18 mouse cellular contexts compared by ENCODE assay signal in the genomic region with DNA sequence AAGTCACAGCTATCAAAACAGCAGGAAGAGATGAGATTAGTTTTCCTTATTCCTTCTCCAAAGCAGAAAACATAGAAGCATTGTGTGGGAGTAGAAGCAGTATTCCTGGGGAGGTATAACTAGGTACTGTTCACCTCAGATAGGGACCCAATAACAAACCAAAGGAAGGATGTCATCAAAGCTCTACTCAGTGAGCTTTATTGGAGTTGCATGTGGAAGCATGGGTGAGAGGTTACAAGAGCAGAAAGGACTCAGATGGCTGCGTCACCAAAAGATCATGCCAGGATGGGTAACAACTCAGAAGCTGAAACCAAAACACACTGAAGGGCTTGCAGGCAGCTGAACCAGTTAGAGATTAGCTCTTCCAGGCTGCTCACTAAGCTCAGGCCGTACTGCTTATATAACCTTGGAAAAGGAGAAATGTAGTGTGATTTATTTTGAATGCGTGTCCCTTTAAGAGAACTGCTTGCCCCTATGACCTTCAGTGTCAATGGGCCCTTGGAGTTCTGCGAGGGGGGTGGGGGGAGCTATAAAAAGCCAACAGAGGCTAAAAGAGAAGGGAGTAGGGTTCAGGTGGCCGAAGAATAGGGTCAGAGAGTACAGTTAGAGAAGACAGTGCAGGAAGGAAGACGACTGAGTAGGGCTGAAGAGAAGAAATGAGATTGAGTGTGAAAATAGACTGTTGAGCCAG. TPM values are rescaled to one million over a fixed set of nuclear protein-coding genes. Genes with fewer than 3 reads are reported as not detected.
DNase-seq lines count a peak whose midpoint lies in the region; ATAC-seq and TF ChIP-seq lines count a peak whose summit lies in the region.
"Had no signal": no experiment of that assay in that cellular context is flagged by ENCODE, and none has a peak within 500 bp of the region (broad histone marks: within the 10 kb centered on the region; RNA-seq: fewer than 3 reads in every experiment).

No protein-coding gene starts in this region.

- intact Hi-C loops in heart, postnatal 14 days (cut with DNase I): no loop called here

- peak overlapping the region; percentile 28; the same call in 1 of the 2 replicates for H3K27ac ChIP-seq in kidney, postnatal 0 days
- H3K27ac ChIP-seq in ES-Bruce4 (ENCODE audit: insufficient read depth, low read length): peak overlapping the region; percentile 41
- peak overlapping the region; percentile 83 for H3K27ac ChIP-seq in heart, embryonic 15.5 days
- H3K27ac ChIP-seq: forebrain, embryonic 12.5 days; liver, embryonic 14.5 days; macrophage; midbrain, embryonic 13.5 days; stomach, postnatal 0 days had no signal

- no peak for TF ChIP-seq EP300 in ES-Bruce4 (IDR thresholded peaks at IDR 0.05; ENCODE audit: insufficient read depth, low read depth, low read length)

- H3K27me3 ChIP-seq in kidney, postnatal 0 days (ENCODE audit: insufficient read depth, low read length): no peaks in the 10 kb centered on the region
- no peaks in the 10 kb centered on the region for H3K27me3 ChIP-seq in ES-Bruce4 (ENCODE audit: control insufficient read depth, insufficient read depth, low read length, poor library complexity, severe bottlenecking)
- no peaks in the 10 kb centered on the region for H3K27me3 ChIP-seq in heart, embryonic 15.5 days
- H3K27me3 ChIP-seq: forebrain, embryonic 12.5 days; midbrain, embryonic 13.5 days had no signal

- peak; percentile 87 for DNase-seq in heart, adult 11 months
- no peak for DNase-seq in heart, postnatal 14 days
- no peak for DNase-seq in kidney, postnatal 0 days (ENCODE audit: low spot score)
- no peak for DNase-seq in kidney, postnatal 14 days
- DNase-seq in urinary bladder, adult 18-20 months (ENCODE audit: low spot score in 2 of 2): no peak
- DNase-seq: adrenal gland, adult 8-10 months; cerebellum, adult 9-10 months; kidney, postnatal 25 days; right cerebral cortex, adult 18-20 months; spleen, adult 18-20 months; thymus, postnatal 4 days had no signal

- no peak overlapping the region for H3K4me2 ChIP-seq in kidney, postnatal 0 days (ENCODE audit: low read length)
- peak overlapping the region; percentile 23; the same call in 1 of the 2 replicates for H3K4me2 ChIP-seq in heart, embryonic 15.5 days
- H3K4me2 ChIP-seq: forebrain, embryonic 12.5 days; midbrain, embryonic 13.5 days had no signal

- no peak for ATAC-seq in kidney, postnatal 0 days (replicated peaks; ENCODE audit: low FRiP score, low read depth)
- no peak for ATAC-seq in heart, embryonic 15.5 days (replicated peaks; ENCODE audit: insufficient number of reproducible peaks, insufficient read depth, low FRiP score, low read depth)
- ATAC-seq: midbrain, embryonic 13.5 days had no signal

- H3K36me3 ChIP-seq in kidney, postnatal 0 days (ENCODE audit: insufficient read depth, low read length): peaks cover 31% of the 10 kb centered on the region
- H3K36me3 ChIP-seq in ES-Bruce4 (ENCODE audit: control insufficient read depth, insufficient read depth, low read length, poor library complexity, severe bottlenecking): peaks cover 25% of the 10 kb centered on the region
- peaks cover 44% of the 10 kb centered on the region for H3K36me3 ChIP-seq in heart, embryonic 15.5 days

- no peak overlapping the region for H3K9ac ChIP-seq in kidney, postnatal 0 days (ENCODE audit: low read depth, low read length)
- no peak overlapping the region for H3K9ac ChIP-seq in ES-Bruce4 (ENCODE audit: low read depth, poor library complexity, severe bottlenecking)
- no peak overlapping the region for H3K9ac ChIP-seq in heart, embryonic 15.5 days
- H3K9ac ChIP-seq: forebrain, embryonic 12.5 days; liver, embryonic 14.5 days; midbrain, embryonic 13.5 days had no signal

- no peaks in the 10 kb centered on the region for H3K4me1 ChIP-seq in kidney, postnatal 0 days (replicated peaks; ENCODE audit: insufficient read depth, low read length)
- peaks cover 4% of the 10 kb centered on the region for H3K4me1 ChIP-seq in ES-Bruce4 (ENCODE audit: control insufficient read depth, insufficient read depth, low read length)
- H3K4me1 ChIP-seq in heart, embryonic 15.5 days (replicated peaks): peaks cover 10% of the 10 kb centered on the region
- H3K4me1 ChIP-seq: forebrain, embryonic 12.5 days; midbrain, embryonic 13.5 days had no signal

- TF ChIP-seq POLR2A in ES-Bruce4 (IDR thresholded peaks at IDR 0.05; ENCODE audit: insufficient read depth, low read length): no peak

- H3K4me3 ChIP-seq in kidney, postnatal 0 days (replicated peaks; ENCODE audit: low read depth, low read length): no peak overlapping the region
- no peak overlapping the region for H3K4me3 ChIP-seq in ES-Bruce4 (ENCODE audit: low read depth, low read length)
- no peak overlapping the region for H3K4me3 ChIP-seq in heart, embryonic 15.5 days
- H3K4me3 ChIP-seq: forebrain, embryonic 12.5 days; midbrain, embryonic 13.5 days had no signal

- WGBS in kidney, postnatal 0 days: 19% methylated on average over 6 of the region's 6 CpGs
- 37% methylated on average over 6 of the region's 6 CpGs for WGBS in heart, embryonic 15.5 days

- H3K9me3 ChIP-seq in kidney, postnatal 0 days (replicated peaks; ENCODE audit: low read length): no peaks in the 10 kb centered on the region
- no peaks in the 10 kb centered on the region for H3K9me3 ChIP-seq in ES-Bruce4 (replicated peaks; ENCODE audit: control insufficient read depth, insufficient read depth, low read length, poor library complexity, severe bottlenecking)
- H3K9me3 ChIP-seq in heart, embryonic 15.5 days (replicated peaks): peaks cover 7% of the 10 kb centered on the region; the same call in 1 of the 2 replicates
- H3K9me3 ChIP-seq: forebrain, embryonic 12.5 days; midbrain, embryonic 13.5 days had no signal

- no peak for TF ChIP-seq CTCF in kidney, postnatal 0 days (IDR thresholded peaks at IDR 0.05; ENCODE audit: low read depth)
- no peak for TF ChIP-seq CTCF in ES-Bruce4 (IDR thresholded peaks at IDR 0.05; ENCODE audit: low read depth, low read length)

RNA-seq across cellular contexts. Expression of a gene that starts 9.5 kb away (rescaled TPM):
- total RNA-seq in heart, postnatal 14 days (2021): 1 to 10 TPM; 7.3 to 8.1 TPM
- polyA plus RNA-seq in kidney, postnatal 0 days (2015; fragmentation: Nextera tagmentation; extraction: Ambion mirVana): 3.9 and 4.7 TPM in 2 replicates
- polyA plus RNA-seq in ES-Bruce4 (2011; ENCODE audit: insufficient read depth, insufficient read length, low read depth, missing spikeins): 10.4 and 10.8 TPM in 2 replicates
- polyA plus RNA-seq in heart, embryonic 15.5 days (2015; fragmentation: Nextera tagmentation; extraction: Ambion mirVana): 3.1 TPM in 2 replicates

RNA-seq across cellular contexts. Expression of a gene that starts 11.1 kb away (rescaled TPM):
- total RNA-seq in heart, postnatal 14 days (2021): 10 to 100 TPM in 1 of 2 experiments, 1 to 10 TPM in 1; 9.7 to 10.4 TPM
- 7.7 and 7.8 TPM in 2 replicates for polyA plus RNA-seq in kidney, postnatal 0 days (2015; fragmentation: Nextera tagmentation; extraction: Ambion mirVana)
- 3.7 and 5.0 TPM in 2 replicates for polyA plus RNA-seq in ES-Bruce4 (2011; ENCODE audit: insufficient read depth, insufficient read length, low read depth, missing spikeins)
- polyA plus RNA-seq in heart, embryonic 15.5 days (2015; fragmentation: Nextera tagmentation; extraction: Ambion mirVana): 7.2 and 7.8 TPM in 2 replicates

RNA-seq across cellular contexts. Expression of a gene that starts 36.4 kb away (rescaled TPM):
- 1 to 10 TPM; 6.1 to 6.4 TPM for total RNA-seq in heart, postnatal 14 days (2021)
- 5.6 and 6.7 TPM in 2 replicates for polyA plus RNA-seq in kidney, postnatal 0 days (2015; fragmentation: Nextera tagmentation; extraction: Ambion mirVana)
- 19.6 and 19.7 TPM in 2 replicates for polyA plus RNA-seq in ES-Bruce4 (2011; ENCODE audit: insufficient read depth, insufficient read length, low read depth, missing spikeins)
- 6.7 and 9.4 TPM in 2 replicates for polyA plus RNA-seq in heart, embryonic 15.5 days (2015; fragmentation: Nextera tagmentation; extraction: Ambion mirVana)

RNA-seq across cellular contexts. Expression of a gene that starts 57.7 kb away (rescaled TPM):
- 1 to 10 TPM; 2.5 to 2.8 TPM for total RNA-seq in heart, postnatal 14 days (2021)
- polyA plus RNA-seq in kidney, postnatal 0 days (2015; fragmentation: Nextera tagmentation; extraction: Ambion mirVana): 5.5 and 5.6 TPM in 2 replicates
- polyA plus RNA-seq in ES-Bruce4 (2011; ENCODE audit: insufficient read depth, insufficient read length, low read depth, missing spikeins): 11.4 and 13.4 TPM in 2 replicates
- 3.4 and 4.4 TPM in 2 replicates for polyA plus RNA-seq in heart, embryonic 15.5 days (2015; fragmentation: Nextera tagmentation; extraction: Ambion mirVana)

Comparison
In these comparisons a context has a peak if more than half of its experiments do, and no peak if none do; other contexts are left out.
1. H3K27ac ChIP-seq: peak in every context shown above with its lines; median percentile 83 in heart, embryonic 15.5 days; 41 in ES-Bruce4; 28 in kidney, postnatal 0 days.